Mouse (Mus musculus) midbrain, embryonic 16.5 days (tissue): ENCODE data around the gene Nacad. TPM values are rescaled to one million over a fixed set of nuclear protein-coding genes. Genes with fewer than 3 reads are reported as not detected.
"Not testable (repeated sequence)": the region's sequence is repeated elsewhere in the genome, so short reads cannot be mapped to it uniquely, and the experiment has no call there.

Experiments used
- ATAC-seq: fragments of 200-750 bp; cut with Nextera tagmentation; 2 replicates; pipeline ENCODE4 v1.8.0; 2017; ENCODE audit warnings: moderate TSS enrichment
- H3K27ac ChIP-seq: fragments of 300-500 bp; sonication (generic); 2 replicates; pipeline ENCODE4 v1.5.1; 2014; ENCODE audit warnings: mild to moderate bottlenecking, low read length, mixed read lengths
- H3K27me3 ChIP-seq: fragments of 300-500 bp; sonication (generic); 2 replicates; pipeline ENCODE4 v1.6.1; 2014; ENCODE audit warnings: low read depth, low read length, mixed read lengths; ENCODE audit not compliant: control insufficient read depth, insufficient read depth
- H3K36me3 ChIP-seq: fragments of 300-500 bp; sonication (generic); 2 replicates; pipeline ENCODE4 v1.6.1; 2014; ENCODE audit warnings: mild to moderate bottlenecking, low read length, moderate library complexity, mixed read lengths; ENCODE audit not compliant: control insufficient read depth, insufficient read depth
- H3K4me1 ChIP-seq: fragments of 300-500 bp; sonication (generic); 2 replicates; pipeline ENCODE4 v1.6.1; 2014; ENCODE audit warnings: mild to moderate bottlenecking, low read length, mixed read lengths; ENCODE audit not compliant: control insufficient read depth, insufficient read depth
- H3K4me2 ChIP-seq: fragments of 300-500 bp; sonication (generic); 2 replicates; pipeline ENCODE4 v1.6.1; 2014; ENCODE audit warnings: mild to moderate bottlenecking, low read length, mixed read lengths
- H3K4me3 ChIP-seq: fragments of 300-500 bp; sonication (generic); 2 replicates; pipeline ENCODE4 v1.5.1; 2014; ENCODE audit warnings: low read depth, mild to moderate bottlenecking, low read length, moderate library complexity, mixed read lengths
- H3K9ac ChIP-seq: fragments of 300-500 bp; sonication (generic); 2 replicates; pipeline ENCODE4 v1.6.1; 2014; ENCODE audit warnings: low read depth, low read length, mixed read lengths
- H3K9me3 ChIP-seq: fragments of 300-500 bp; sonication (generic); replicated peaks from 2 replicates; pipeline ENCODE4 v1.6.1; 2014; ENCODE audit warnings: mild to moderate bottlenecking, low read length, mixed read lengths; ENCODE audit not compliant: control insufficient read depth, poor library complexity, severe bottlenecking
- WGBS: fragments of 180-500 bp; shearing (Covaris S2); extraction: QIAGEN DNeasy Blood & Tissue Kit; methylation state at CpG from one replicate; pipeline ENCODE4 v1.1.7; 2014; 5-methylcytosine and 5-hydroxymethylcytosine counted together
- polyA plus RNA-seq: library from polyadenylated mRNA; unstranded; fragments of >200 nt; fragmentation: Nextera tagmentation; extraction: Ambion mirVana; gene quantifications from 2 replicates; pipeline ENCODE4 v1.2.1, GENCODE M21; 2015

Nacad gene
- 85.0 and 89.0 TPM in 2 replicates for polyA plus RNA-seq

DNA sequence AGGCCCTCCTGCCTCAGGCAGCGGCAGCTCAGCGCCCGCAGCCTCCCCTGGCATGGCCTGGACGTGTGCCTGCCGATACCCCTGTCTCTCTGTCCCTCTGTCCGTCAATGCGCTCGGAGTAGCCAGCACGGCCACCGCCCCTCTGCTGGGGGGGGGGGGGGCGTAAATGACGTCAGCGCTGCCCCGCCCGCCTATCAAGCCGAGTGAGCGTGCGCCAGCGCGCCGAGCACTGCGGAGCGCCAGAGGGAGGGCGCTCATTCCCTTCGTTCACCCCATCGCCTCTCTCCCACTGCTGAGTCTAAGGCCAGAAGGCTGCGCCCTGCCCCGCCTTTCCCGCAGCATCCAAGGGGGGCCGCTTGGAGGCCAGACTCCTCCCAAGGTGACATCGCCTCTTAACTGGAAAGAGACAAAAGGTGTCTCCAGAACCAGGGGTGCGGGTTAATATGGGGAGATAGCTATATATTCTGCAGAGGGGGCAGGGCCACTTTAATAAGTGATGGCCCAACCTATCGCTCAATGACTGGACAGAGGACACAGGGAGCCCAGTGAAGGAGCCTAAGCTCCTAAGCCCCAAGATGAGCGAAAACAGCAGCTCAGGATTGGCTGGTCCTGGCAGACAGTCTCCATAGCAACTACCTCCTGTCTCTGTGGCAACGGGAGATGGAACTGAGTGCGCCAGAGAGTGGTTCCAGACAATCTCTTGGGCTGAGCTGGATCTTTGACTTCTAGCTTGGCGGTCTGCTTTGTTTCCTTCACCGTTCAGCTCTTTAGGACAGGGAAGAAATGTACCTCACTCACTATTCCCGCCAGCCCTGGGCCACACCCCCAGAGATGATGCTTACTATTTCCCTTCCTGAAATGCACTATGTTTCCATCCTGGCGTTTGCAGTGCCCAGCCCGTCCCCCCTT, at the start of gene Nacad:
Gene Nacad (minus strand): TSS at position 563 of the 909 bp plus-strand sequence.
- H3K27me3 ChIP-seq: no peaks in the 10 kb centered on the region
- no peaks in the 10 kb centered on the region for H3K9me3 ChIP-seq
- peak; percentile 95 for ATAC-seq
- H3K4me1 ChIP-seq: peaks cover 30% of the 10 kb centered on the region
- H3K4me2 ChIP-seq: peak within 1 kb of the TSS; percentile 91
- H3K9ac ChIP-seq: peak within 1 kb of the TSS; percentile 91
- 2% methylated on average over 28 of the region's 41 CpGs for WGBS
- H3K4me3 ChIP-seq: peak within 1 kb of the TSS; percentile 54
- H3K27ac ChIP-seq: peak within 1 kb of the TSS; percentile 97
- H3K36me3 ChIP-seq: peaks cover 10% of the 10 kb centered on the region

DNA sequence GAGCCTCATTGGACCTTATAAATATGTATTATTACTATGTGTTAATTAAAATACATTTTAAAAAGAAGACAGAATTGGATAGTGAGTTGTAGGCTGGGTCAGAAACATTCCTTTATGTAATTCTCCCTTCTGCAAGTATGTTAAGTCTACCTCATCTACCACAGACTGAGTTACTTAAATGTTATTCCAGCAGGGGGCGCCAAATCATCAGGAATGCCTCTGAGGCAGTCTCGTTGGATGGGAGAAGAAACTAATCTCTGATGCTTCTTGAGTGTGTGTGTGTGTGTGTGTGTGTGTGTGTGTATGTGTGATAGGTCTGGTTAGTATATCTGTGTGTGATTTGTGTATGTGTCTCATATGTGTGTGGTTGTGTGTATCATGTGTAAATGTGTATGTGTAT, 49.0 kb upstream of the Nacad start:
- Histone ChIP-seq H3K4me2 (no peak overlapping the region), H3K27me3 (no peaks in the 10 kb centered on the region), H3K4me1 (peaks cover 7% of the 10 kb centered on the region; the same call in 1 of the 2 replicates), H3K27ac (no peak overlapping the region), H3K9me3 (no peaks in the 10 kb centered on the region), H3K36me3 (no peaks in the 10 kb centered on the region), H3K9ac (no peak overlapping the region), H3K4me3 (no peak overlapping the region)
- peak; percentile 83 for ATAC-seq
- WGBS: 2% methylated on average over 2 of the region's 2 CpGs

DNA sequence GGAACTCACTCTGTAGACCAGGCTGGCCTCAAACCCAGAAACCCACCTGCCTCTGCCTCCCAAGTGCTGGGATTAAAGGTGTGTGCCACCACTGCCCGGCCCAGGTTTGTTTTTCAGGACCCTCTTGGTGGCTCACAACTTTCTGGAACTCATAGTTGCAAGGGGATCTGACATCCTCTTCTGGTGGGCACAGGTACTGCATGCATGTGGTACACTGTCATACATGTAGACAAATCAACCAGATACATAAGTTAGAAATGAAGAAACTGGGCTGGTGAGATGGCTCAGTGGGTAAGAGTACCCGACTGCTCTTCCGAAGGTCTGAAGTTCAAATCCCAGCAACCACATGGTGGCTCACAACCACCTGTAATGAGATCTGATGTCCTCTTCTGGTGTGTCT, 47.1 kb upstream of the Nacad start:
- not testable (repeated sequence) for H3K36me3 ChIP-seq, ATAC-seq, H3K4me2 ChIP-seq, H3K9me3 ChIP-seq, H3K4me3 ChIP-seq, H3K9ac ChIP-seq, H3K27me3 ChIP-seq, H3K4me1 ChIP-seq, H3K27ac ChIP-seq
- WGBS: 84% methylated on average over 3 of the region's 3 CpGs

DNA sequence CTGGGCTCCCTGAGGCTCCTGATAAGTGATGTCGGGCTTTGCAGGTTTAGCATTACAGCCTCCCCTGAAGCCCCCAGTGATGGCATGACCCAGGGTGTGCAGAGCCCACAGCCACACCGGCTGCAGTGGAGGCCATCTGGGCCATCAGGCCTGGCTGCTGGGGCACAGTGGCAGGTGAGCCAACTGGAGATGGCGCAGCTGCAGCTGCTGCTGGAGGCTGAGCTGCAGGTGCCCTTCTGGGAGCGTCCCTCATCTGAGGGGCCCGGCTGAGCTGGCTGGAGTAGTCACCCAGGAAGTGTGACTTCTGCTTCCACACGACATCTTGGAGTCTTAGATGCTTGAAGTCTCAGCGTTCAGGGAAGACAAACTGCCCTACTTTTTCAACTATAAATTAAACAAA, 44.7 kb upstream of the Nacad start:
- Histone ChIP-seq H3K4me3 (no peak overlapping the region), H3K36me3 (no peaks in the 10 kb centered on the region), H3K4me2 (no peak overlapping the region), H3K27ac (no peak overlapping the region), H3K9me3 (no peaks in the 10 kb centered on the region), H3K4me1 (no peaks in the 10 kb centered on the region), H3K9ac (no peak overlapping the region), H3K27me3 (no peaks in the 10 kb centered on the region)
- ATAC-seq: no peak
- WGBS: 73% methylated on average over 7 of the region's 7 CpGs

DNA sequence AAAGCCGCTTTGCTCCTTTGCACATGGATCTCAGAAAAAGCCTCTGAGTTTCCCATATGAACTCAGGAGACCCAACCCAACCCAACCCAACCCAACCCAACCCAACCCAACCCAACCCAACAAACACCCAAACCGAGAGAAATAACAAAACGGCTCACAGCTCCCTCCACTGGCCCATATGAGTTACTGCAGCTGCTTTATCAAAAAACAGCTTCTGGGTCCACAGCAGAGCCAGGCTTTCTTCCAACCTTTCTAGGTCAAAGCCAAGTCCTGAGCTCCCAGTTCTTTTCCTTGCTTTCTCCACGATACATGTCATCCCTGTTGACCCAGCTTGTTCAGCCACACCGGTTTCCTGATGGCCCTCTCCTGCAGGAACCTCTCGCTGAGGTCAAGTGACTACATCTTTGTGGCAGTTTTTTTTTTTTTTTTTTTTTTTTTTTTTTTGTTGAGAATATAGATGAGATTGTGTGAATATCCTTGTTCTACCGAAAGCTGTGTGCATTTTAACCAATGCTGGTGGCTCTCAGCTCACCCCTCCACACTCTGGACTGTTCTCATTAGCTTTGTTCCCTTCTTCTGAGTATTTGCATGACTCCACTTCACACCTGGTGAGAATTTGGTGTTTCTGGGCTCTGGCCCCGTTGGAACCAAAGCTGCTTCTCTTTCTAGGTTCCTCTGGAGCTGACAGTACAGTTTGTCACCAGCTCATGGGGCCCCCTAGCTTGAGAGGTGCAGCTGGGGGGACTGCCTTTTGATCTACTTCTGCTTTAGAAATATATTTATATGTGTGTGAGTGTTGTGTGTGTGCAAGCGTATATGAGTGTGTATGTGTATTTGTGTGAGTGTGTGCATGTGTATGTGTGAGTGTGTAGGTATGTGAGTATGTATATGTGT, 42.2 kb upstream of the Nacad start:
- no peak overlapping the region for H3K4me3 ChIP-seq
- no peaks in the 10 kb centered on the region for H3K36me3 ChIP-seq
- H3K9ac ChIP-seq: no peak overlapping the region
- no peak overlapping the region for H3K27ac ChIP-seq
- H3K4me2 ChIP-seq: no peak overlapping the region
- no peaks in the 10 kb centered on the region for H3K4me1 ChIP-seq
- WGBS: 56% methylated on average over 9 of the region's 9 CpGs
- ATAC-seq: no peak
- no peaks in the 10 kb centered on the region for H3K27me3 ChIP-seq
- no peaks in the 10 kb centered on the region for H3K9me3 ChIP-seq

DNA sequence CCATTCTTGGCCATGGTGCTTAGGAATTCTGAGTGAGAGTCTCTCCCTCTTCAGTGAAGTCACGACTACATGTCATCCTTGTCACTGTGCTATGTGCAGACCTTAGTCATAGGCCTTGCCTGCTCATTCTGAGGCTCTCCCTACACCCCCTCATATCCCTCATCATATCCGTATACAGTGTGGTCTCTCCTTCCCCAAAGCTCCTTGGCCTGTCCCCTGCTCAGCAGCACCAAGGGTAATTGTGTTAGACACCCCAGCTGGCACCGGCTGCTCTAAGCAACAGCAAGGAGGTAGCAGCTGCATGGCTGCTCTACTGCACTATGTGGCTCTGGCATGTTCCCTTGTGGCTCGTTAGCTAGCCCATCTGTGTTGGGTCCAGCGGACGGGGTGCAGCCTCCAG, 38.7 kb upstream of the Nacad start:
- no peaks in the 10 kb centered on the region for H3K27me3 ChIP-seq
- ATAC-seq: no peak
- 54% methylated on average over 6 of the region's 6 CpGs for WGBS

DNA sequence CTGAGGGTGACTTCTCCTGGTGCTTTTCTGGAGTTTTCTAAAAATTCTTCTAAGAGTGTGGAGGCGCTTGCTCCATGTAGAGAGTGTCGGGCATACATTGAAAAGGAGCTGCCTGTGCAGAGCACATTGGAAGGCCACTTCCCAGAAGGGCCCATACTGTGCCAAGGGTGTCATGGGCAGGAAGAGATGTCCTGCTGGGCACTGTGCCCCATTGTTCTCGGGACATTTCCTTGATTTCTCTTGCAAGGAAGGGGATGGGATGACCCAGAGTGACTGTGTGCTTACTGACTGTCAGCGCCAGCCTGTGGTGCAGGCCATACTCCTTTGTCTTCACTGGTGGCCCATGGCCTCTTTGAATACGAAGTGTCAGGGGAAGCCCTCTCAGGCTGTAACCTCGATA, 33.2 kb upstream of the Nacad start:
- Histone ChIP-seq H3K36me3 (no peaks in the 10 kb centered on the region), H3K27me3 (no peaks in the 10 kb centered on the region), H3K4me2 (no peak overlapping the region), H3K27ac (no peak overlapping the region), H3K9me3 (no peaks in the 10 kb centered on the region), H3K4me3 (no peak overlapping the region), H3K9ac (no peak overlapping the region), H3K4me1 (no peaks in the 10 kb centered on the region)
- 78% methylated on average over 6 of the region's 6 CpGs for WGBS
- no peak for ATAC-seq

More for the DNA sequence above, 38.7 kb upstream of the Nacad start:
- Histone ChIP-seq H3K4me3 (no peak overlapping the region), H3K9me3 (no peaks in the 10 kb centered on the region), H3K36me3 (no peaks in the 10 kb centered on the region), H3K9ac (no peak overlapping the region), H3K4me1 (no peaks in the 10 kb centered on the region), H3K27ac (no peak overlapping the region), H3K4me2 (no peak overlapping the region)

DNA sequence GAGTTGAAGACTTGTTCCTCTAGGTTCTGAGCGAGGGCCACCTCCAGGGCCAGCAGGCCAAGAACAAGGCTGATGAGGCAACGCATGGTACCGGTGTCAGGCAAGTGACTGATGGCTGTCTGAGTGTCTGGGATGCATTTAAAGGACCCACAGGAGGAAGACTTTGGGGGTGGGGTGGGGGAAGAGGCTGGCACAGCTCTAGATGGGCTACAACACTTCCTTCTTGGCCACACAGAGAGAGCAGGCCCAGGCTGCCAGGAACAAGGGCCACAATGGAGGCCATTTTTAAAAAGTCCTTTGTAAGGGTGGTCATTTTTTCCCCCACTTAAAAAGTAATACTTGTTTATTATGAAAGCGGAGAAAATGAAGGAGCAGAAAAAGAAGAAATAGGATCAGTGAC, 32.7 kb upstream of the Nacad start, which contains the start of gene Wap:
Gene Wap (minus strand): TSS at position 101 of the 400 bp plus-strand sequence.
- Histone ChIP-seq H3K27ac (no peak within 1 kb of the TSS), H3K9ac (no peak within 1 kb of the TSS), H3K27me3 (no peaks in the 10 kb centered on the region), H3K4me1 (no peaks in the 10 kb centered on the region), H3K36me3 (no peaks in the 10 kb centered on the region), H3K9me3 (no peaks in the 10 kb centered on the region), H3K4me3 (no peak within 1 kb of the TSS), H3K4me2 (no peak within 1 kb of the TSS)
- no peak for ATAC-seq
- WGBS: 92% methylated on average over 4 of the region's 4 CpGs
